Mouse (Mus musculus) CH12.LX (cell line): ENCODE results near the gene Xylt1.

ENCODE experiments used
- CTCF ChIP-seq, 2 experiments: IDR thresholded peaks in 1 of 2; conservative IDR thresholded peaks in 1 of 2; 2 replicates each; pipeline ENCODE4 v1.5.1; 2011 to 2012; ENCODE audit warnings: low read depth in 2 of 2, low read length in 2 of 2, improper control_type of control experiment in 1 of 2, inconsistent platforms in 1 of 2, mild to moderate bottlenecking in 1 of 2, moderate library complexity in 1 of 2
- E2F4 ChIP-seq: IDR thresholded peaks from 2 replicates; pipeline ENCODE4 v1.6.1; 2011; ENCODE audit warnings: low read depth, low read length, improper control_type of control experiment; ENCODE audit not compliant: insufficient replicate concordance
- EP300 ChIP-seq: IDR thresholded peaks from 2 replicates; pipeline ENCODE4 v1.6.1; 2011; ENCODE audit warnings: low read length, improper control_type of control experiment
- ETS1 ChIP-seq: conservative IDR thresholded peaks from 2 replicates; pipeline ENCODE4 v1.6.1; 2012; ENCODE audit warnings: low read depth, mild to moderate bottlenecking, inconsistent platforms, low read length, improper control_type of control experiment, moderate library complexity
- HCFC1 ChIP-seq: IDR thresholded peaks from 2 replicates; pipeline ENCODE4 v1.6.1; 2012; ENCODE audit warnings: low read depth, mild to moderate bottlenecking, inconsistent platforms, low read length, improper control_type of control experiment
- KAT2A ChIP-seq: IDR thresholded peaks from 2 replicates; pipeline ENCODE4 v1.6.1; 2012; ENCODE audit warnings: low read length, improper control_type of control experiment, inconsistent platforms; ENCODE audit not compliant: insufficient replicate concordance
- POLR2A ChIP-seq: IDR thresholded peaks from 2 replicates; pipeline ENCODE4 v1.6.1; 2011; ENCODE audit warnings: low read depth, mild to moderate bottlenecking, improper control_type of control experiment, low read length
- TCF12 ChIP-seq: IDR thresholded peaks from 2 replicates; pipeline ENCODE4 v1.6.1; 2014; ENCODE audit warnings: low read depth, mild to moderate bottlenecking, inconsistent platforms, low read length, improper control_type of control experiment
- UBTF ChIP-seq: IDR thresholded peaks from 2 replicates; pipeline ENCODE4 v1.6.1; 2012; ENCODE audit warnings: low read depth, mild to moderate bottlenecking, inconsistent platforms, low read length, improper control_type of control experiment, moderate library complexity
- ZNF384 ChIP-seq: IDR thresholded peaks from 2 replicates; pipeline ENCODE4 v1.6.1; 2012; ENCODE audit warnings: low read depth, low read length, improper control_type of control experiment, inconsistent platforms

- TF ChIP-seq HCFC1 = no peak
- no peak for TF ChIP-seq UBTF
- TF ChIP-seq KAT2A = no peak
- TF ChIP-seq ZNF384 = no peak
- no peak for TF ChIP-seq CTCF (conservative IDR thresholded peaks at IDR 0.05 in 1 of 2, IDR thresholded peaks at IDR 0.05 in 1 of 2; ENCODE audit: low read depth in 2 of 2, low read length in 2 of 2)
- no peak for TF ChIP-seq POLR2A
- no peak for TF ChIP-seq TCF12
- TF ChIP-seq E2F4 = no peak
- no peak for TF ChIP-seq EP300
- TF ChIP-seq ETS1 = no peak
Observed at GRCm38 (mm10) chr7:117489973-117490372, 109.2 kb downstream of the Xylt1 start.
